Mouse (Mus musculus): ENCODE data around the gene Tfap4.

Tfap4 gene

DNA sequence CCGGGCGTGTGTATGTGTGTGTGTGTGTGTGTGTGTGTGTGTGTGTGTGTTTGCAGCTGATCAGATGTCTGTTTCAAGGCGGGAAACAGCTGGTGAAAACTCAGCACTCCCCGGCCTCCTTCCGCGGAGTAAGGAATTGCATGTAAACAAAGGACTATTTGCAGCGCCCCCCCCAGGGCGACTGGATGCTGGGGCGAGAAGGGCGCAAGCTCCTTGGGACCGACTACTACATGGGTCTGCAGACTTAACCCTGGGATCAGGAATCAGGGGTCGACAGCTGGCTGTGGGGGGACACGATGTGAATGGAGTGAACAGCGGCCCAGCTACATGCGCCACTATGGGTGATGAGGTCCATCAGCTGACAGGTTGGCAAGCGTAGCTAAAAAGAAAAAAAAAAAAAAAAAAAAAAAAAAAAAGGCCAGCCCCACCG is at the start of gene Tfap4:
Gene Tfap4 (minus strand): TSS at position 140 of the 430 bp plus-strand sequence.
- peak; percentile 84 for DNase-seq

DNA sequence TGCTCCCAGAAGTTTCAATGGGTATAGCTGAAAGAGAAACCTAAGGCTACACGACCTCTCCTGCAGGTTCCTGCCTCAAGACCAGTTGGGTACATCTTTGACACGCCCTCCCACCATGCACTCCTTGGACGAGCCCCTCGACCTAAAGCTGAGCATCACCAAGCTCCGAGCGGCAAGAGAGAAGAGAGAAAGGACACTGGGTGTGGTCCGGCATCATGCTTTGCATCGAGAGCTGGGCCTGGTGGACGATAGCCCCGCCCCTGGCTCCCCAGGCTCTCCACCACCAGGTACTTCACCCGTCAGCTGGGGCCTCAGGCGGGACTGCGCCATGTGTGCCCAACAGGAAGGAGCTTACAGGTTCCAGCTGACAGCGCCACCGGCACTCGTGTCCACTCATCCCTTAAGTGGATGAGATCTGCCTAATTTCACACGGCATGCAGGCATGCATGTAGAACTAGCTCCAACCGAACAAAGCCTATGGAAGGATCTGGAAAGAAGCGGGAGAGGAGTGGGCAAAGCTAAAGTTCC is 48.9 kb upstream of the Tfap4 start:
- DNase-seq: no peak

DNA sequence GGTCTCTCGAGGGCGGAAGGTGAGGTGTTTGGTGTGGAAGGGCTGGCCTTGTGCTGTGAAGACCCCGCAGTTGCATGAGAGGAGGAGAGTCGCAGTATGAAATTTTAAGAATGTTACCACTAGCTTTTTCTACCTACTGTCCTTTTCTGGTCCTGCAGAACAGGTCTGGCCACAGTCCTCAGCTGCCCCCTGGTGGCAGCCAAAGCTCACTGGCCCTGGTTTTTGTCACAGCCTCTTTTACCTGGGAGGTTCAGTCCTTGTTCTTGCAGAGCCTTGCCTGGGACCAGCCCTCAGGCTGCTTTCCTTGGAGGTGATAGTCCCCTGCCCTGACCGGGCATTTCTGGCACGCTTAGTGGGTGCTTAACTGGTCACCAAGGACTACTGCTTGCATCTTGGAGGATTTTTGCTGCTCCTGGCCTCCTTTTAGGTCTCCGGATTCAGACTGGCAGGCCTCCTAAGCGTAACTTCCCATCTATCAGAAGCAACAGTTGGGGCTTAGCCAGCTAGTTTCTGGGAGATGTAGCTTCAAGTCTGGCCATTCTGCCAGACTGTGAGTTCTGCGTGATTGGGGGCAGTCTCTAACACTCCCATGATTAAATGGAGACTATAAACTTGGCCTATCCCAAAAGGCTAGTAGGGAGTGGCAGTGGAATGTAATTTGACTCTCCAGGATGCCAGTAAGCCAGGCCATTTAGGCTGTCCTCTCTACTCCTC is 48.3 kb upstream of the Tfap4 start:
- DNase-seq: peak; percentile 75

DNA sequence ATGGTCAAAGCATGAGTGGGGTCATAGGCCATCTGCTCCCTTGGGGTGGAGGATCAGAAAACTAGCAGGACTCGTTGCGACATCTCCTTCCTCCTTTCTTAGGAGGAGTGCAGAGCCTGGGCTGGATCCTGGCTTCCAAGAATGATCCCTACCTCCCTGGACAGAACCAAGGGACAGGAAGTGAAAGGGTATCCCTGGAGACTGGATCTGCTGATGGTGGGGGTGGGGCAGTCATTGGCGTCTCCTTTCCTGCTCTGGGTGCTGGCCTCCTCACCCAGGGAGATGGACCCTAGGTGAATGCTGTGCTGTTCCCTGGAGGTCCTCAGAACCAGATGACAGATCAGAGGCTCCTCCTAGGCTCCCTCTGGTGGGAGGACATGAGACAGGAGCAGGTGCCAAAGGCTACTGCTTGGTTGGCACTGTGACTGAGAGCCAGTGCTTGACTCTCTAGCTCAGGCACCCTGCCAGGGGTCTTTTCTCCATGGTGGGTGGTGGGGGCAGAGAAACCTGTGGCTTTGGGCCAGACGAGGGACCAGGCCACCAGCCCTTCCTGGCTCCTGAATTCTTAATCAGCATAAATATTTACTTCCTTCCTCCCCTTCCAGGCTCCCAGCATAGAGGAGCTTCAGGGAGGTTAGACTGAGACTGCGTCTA is 46.9 kb upstream of the Tfap4 start:
- peak; percentile 42 for DNase-seq

DNA sequence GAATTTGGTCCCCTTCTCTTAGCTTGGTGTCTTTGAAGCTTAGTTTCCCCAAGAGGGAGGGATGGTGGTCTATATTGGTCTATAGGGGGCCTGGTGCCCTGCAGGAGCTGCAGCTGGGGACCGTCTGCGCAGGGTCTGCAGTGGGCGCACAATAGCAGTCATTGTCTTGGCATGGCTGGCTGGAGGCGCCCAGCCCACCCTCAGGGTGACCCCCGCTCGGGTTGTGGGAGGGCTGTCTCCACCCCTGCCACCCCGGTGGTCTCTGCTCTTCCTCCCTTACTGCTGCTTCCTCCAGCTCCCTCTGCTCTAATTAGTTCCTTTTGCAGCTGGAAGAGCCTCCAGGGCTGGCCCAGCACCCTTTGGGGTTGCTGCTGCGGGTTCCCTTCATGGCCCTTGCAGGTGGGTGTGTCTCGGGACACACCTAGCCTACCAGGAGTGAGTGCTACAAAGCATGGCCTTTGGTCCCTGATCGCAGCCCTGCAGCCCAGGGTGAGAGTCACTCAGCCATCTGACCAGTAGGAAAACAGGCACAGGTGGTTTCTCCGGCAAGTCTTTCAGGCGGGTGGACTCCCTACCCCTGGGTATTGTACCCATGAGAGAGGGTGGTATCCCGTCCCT is 46.0 kb upstream of the Tfap4 start:
- no peak for DNase-seq

DNA sequence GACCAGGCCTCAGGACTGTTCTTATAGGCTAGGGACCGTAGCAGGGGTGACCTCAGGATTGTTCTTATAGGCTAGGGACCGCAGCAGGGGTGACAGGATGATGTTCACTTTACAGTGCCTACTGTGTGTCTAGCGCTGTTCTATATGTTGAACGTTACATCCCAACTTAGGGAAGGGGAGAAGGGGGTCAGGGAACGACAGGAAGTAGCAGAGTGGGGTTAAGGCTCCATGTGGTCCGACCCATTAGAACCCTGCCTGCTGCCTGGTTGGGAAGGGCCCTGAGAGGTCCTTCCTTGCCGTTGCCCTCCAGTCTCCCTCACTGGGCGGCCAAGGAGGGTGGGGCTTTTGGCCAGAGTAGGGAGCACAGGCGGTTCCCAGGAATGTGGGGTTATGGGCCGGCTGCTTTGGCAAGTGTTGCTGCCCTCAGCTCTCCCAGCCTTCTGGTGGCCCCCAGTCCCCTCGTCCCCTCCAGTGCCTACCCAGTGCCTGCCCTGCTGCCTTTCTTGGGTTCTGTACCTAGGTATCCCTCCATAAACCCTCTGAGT is 44.7 kb upstream of the Tfap4 start:
- no peak for DNase-seq

DNA sequence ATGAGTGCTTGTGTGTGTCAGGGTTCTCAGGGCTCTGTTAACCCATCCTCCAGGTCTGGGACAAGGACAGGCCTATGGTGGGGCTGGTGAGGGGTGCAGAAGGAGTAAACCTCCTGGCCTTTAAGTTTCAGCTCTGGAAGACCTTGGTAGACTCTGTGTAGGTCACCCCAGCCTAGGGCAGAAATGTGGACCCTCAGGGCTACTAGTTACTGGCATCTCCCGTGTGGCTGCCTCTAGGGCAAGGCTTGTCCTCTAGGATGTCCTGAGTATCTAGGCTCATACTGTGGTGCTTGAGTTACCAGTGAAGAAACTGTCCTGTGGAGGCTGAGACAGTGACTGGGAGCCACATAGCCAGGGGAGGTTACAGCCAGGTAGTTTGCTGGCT is 43.8 kb upstream of the Tfap4 start:
- DNase-seq: no peak

DNA sequence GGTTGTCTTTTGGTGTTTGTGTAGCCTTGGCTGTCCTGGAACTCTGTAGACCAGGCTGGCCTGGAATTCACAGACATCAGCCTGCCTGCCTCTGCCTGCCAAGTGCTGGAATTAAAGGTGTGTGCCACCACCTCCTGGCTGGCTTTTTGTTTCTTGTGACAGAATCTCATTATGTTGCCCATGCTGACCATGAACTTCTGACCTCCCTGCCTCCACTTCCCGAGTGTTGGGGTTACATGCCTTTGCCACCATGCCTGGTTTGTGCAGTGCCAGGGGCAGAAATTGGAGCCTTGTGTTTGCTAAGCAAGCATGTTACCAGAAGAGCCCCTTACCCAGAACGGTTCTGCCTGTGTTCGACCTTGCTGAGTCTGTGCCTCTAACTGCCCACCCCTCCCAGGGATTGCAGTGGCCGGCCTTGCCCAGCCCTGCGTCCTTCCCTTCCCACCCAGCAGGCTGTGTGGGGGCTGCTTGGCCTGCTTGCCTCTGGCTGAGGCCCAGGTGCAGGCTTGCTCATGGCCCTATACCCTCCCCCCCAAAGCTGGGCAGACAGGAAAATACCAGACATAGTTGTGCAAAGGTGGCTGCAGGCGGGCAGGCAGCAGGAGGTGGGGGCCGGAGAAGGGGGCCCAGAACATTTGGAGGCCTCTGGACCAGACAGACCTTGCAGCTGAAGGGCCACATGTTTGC is 43.3 kb upstream of the Tfap4 start:
- no peak for DNase-seq

DNA sequence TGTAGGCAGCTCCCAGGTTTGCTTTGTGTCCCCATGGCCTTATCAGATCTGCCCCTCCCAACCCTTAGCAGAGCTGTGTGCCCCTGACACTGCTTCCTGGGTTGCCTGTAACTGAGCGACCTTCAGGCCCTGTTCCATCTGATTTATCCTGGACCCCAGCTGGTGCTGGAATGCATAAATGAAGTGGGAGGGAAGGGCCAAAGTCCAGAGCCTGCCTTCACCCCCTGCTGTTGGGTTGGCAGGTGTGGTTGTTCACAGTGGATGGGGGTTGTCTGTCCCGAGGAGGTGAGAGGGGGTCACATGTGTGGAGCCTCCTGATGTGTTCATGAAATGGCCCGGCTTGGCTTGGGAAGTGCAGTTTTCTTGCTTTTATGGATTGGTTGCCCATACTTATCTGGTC is 42.5 kb upstream of the Tfap4 start:
- no peak for DNase-seq

DNA sequence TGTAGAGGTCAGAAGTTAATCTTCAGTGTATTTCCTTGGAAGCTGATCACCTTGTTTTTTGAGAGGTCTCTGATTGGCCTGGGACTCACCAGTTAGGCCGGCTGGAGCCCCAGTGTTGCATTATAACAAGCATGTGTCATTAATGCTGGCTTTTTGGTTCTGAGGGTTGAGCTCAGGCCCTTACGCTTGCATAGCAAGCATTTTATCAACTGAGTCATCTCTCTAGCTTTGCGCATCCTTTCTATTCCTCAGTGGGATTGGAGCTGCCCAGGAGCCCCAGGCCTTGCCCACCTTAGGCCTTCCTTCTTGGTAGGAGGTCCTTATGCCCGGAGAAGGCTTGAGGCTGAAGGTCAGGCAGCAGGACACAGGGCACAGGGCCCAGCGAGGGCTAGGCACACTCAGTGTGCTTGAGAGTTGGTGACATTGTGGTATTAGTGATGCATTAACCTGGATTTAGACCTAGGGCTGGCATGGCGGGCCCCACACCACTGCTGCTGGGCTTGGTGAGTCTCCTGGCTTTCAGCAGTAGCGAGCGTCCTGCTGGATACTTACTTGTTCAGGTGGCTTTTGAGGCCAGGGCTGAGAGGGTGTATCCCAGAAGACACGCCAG is 41.2 kb upstream of the Tfap4 start:
- no peak for DNase-seq

DNA sequence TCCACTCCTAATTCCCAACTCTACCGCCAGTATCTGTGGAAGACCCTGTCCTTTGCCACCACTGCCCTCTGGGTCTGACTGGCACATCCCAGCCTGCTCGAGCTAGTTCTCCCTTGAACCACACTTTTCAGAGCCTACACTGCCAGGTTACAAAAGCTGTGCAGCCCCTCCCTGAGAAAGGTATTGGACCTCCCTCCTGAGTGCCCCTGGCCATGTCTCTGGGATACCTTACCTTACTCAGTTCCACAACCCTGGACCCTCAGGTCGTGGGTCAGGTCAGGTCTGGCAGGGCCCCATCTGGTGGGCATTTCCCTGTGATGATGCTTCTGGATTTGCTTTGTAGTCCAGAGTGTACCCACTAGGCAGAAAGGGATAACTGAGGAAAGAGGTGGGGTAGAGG is 40.0 kb upstream of the Tfap4 start:
- no peak for DNase-seq

DNA sequence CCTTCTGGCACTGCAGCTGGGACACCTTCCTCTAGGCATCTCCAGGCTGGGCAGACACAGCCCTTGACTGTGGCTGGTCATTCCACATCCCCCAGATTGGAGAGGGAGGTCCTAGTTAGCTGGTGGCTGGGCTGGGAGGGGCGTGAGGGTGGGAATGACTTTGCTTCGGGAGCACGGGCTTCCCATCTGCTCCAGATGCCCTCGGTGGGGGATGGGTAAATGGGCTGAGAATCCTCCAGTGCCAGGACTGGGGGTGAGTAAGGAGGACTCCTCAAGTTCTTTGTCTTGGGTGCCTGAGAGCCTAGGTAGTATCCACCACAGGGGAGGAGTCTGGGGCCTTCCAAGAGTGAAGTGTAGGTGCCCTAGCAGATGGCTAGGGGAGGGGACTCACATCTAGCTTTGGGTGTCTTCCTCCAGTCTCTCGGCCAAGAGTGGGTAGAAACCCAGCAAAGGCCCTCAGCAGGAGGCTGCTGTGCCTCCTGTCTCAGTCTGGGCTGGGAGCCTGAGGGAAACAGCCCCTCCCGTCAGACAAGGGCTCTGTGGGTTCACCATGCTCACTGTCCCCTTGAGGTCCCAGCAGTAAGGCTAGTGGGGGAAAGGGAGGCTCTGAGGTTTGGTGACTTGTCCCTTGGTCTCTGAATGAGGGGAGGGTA is 39.4 kb upstream of the Tfap4 start:
- DNase-seq: no peak

DNA sequence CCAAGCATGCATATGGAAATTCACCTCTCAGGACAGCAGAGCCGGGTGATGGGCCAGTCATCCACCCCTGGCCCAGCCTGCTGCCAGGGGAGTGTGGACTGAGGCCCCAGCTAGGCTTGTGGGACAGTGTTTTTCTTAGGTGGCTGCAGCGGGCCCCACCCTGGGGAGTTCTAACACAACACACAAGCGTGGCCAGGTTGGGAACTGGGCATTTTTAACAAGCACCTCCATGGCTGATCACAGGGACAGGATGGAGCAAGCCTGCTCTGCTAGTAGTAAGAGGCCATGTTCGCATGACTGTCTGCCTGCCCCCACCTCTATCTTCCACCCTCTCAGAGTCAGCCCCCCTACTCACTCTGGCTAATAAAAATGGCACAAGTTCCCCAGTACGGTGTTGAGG is 38.4 kb upstream of the Tfap4 start:
- DNase-seq: no peak

DNA sequence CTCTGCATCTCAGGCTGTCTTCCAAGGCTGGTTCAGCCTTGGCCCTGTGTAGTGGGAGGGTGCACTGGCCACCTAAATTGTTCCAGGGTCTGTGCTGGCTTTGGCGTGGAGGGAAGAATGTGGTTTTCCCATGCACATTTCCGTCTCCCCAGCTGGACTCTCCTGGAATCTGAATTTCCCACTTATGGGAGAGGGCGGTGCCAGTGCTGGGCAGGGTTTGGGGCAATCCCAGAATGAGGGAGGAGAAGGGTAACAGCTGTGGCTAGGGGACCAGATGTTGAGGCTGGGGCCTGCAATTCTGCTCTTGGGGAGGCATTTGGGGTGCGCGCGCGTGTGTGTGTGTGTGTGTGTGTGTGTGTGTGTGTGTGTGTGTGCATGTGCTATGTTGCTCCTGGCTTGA is 37.6 kb upstream of the Tfap4 start:
- DNase-seq: no peak

DNA sequence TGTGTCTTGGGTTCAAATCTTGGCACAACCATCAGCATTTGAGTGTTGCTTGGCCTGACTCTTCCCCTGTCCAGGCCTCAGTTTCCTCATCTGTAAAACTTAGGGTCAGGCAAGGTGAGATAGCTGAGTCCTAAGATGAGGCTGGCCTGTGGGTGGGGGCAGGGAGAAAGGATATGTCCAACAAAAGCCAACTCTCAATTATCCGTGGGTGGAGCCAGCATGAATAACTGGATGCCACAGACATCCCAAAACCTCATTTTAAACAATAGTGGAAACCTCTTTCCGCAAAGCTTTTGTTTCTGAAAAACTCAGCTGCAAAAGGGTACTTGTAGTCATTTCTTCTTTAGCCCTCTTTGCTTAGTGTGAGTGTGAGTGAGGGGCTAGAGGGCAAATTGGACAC is 37.2 kb upstream of the Tfap4 start:
- DNase-seq: no peak

DNA sequence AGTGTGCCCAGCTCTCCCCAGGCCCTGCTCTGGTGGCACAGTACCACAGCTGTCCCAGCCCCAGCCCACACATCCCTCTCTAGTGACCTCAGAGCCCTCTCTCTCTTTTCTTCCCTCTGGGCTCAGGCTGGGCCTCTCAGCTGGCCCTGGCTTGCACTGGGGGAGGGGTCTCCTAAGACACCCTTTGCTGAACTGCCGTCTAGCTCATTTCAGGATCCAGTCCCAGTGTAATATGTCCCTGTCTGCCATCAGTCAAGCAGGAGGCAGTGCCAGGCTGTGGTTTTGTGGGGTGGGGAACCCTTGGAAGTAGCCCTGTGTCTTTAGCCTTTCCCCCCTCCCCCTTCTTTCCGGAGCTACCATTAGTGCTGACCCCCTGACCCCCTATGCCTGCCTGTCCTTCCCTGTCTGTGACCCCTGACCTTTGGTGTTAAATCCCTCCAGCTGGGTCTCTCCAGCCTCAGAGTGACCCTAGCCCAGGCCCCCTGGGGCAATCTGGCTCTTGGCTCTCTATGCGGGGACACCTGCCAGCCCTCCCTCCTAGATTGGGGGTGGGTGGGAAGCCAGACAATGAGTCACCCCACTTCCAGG is 36.6 kb upstream of the Tfap4 start:
- DNase-seq: no peak

DNA sequence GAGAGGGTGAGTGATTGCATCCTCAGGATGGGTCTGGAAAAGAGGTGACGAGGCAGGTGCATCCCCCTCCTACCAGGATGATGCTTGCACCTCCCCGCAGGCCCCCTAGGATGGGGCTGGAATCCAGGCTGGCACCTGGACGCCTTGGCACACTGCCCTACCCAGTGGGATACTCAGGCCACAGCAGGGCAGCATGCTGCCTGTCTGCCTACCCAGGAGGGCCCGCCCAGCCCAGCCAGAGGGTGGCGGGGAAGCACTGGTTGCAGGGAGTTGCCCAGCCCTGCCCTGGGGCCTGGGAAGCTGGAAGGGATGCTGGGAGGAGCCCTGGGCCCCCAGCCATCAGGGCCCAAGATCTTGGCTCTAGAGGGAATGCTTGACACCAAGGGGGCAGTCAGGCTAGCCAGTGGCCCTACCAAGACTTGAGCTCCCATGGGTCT is 35.9 kb upstream of the Tfap4 start:
- peak; percentile 47 for DNase-seq

DNA sequence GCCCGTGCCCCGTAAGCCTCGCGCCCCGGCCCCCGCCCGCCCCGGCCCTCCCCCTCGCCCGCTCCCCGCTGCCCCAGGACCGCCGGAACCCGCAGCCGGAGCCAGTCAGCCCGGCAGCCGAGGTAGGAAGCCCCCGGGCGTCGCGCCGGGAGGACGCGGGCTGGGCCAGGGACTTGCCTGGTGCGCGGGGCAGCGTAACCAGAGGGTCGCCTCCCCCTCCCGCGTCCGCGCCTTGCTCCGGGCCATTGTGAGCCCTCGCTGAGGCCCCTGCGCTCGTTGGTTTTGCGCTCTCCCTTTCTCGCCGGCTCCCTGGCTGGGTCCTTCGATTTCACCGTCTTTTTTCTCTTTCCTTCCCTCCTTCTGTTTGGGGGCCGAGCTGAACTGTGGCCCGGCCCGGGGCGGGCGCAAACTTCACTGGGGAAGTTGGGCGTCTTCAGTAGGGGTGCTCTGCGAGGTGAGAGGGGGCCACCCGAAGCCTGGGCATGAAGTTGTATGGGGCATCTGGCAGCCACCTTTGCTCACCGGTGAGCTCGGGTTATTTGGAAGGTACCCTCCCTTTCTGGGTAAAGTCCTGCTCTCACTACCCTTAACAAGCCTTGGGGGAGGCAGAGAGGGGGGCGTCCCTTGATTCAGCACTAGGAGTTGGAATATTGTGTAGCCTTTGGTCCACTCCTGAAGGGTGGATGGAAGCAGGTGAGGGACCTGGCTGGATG is 35.3 kb upstream of the Tfap4 start:
- DNase-seq: peak; percentile 41

DNA sequence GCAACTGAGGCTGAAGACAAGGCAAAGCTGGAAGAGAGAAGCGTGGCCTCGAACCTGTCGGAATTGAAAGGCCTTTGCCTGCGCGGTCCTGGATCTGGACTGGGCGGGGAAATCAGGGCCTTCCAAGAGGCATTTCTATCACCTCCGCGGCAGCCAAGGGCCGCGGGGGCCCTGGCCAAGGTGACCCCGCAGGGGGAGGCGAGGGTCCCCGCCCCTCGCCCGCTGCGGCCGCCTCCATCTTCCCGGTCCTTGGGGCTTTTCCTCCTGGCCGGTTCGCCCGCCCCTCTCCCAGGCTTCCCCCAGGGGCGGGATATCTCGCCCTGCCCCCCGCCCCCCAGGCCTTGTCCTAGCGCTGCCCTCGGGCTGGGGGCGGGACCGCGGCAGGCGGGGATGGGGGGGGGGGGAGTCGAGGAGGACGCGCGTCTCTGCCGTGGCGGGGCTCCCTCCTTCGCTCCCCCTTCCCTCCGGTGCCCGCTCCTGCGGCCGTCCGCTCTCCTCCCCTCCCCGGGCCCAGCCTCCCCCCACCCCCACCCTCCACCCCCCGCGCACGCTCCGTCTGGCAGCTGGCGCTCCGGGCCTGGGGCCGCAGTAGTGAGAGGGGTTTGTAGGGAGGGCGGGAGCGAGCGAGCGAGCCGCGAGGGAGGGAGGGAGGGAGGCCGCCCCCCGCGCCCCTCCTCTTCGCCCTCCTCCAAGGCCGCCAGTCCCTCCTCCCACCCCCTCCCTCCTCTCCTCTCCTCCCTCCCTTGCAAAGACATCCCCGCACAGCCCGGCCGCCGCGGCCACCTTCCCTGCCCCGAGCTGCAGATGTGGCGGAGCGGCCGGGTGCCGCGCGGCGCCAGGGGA is 34.5 kb upstream of the Tfap4 start, which contains the start of gene Glis2:
Gene Glis2 (plus strand): TSS at position 743 of the 843 bp plus-strand sequence.
- DNase-seq: peak; percentile 62

Data from right cerebral cortex, postnatal 14 days (tissue).